Comparison of ENCODE assay signal across 8 mouse cellular contexts in the genomic region with DNA sequence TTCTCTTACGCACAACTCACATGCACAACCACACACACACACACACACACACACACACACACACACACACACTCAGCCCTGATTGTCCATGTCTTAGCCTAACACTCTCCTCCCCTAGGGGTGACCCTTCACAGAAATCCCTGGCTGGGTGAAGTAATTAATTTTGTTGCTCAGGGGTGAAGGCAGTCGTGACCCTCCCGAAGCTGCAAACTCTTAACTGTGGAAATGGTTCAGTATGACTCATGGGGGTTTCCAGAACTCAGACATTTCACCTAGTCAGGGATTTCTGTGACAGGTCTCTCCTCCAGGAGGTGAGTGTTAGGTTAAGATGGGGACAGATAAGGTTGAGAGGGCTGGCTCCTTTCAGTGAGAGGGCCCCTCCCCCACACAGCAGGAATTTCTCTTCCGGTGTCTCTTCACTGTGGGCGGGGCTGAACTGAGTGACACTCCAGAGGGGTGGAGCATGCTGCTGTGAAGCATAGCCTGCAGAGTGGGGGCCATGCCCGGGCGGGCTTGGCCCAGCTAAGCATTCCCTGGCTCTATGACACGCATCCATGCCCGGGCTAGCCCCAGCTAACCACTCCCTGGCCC. TPM values are rescaled to one million over a fixed set of nuclear protein-coding genes. Genes with fewer than 3 reads are reported as not detected.
DNase-seq lines count a peak whose midpoint lies in the region; ATAC-seq lines count a peak whose summit lies in the region.

No protein-coding gene starts in this region.

- no peak overlapping the region for H3K27ac ChIP-seq in intestine, embryonic 15.5 days
- no peak overlapping the region for H3K27ac ChIP-seq in midbrain, embryonic 12.5 days (replicated peaks)

- no peak overlapping the region for H3K9ac ChIP-seq in intestine, embryonic 15.5 days
- no peak overlapping the region for H3K9ac ChIP-seq in midbrain, embryonic 12.5 days (replicated peaks)

- H3K9me3 ChIP-seq in intestine, embryonic 15.5 days, result no peaks in the 10 kb centered on the region
- H3K9me3 ChIP-seq in midbrain, embryonic 12.5 days, result no peaks in the 10 kb centered on the region

- H3K4me2 ChIP-seq in intestine, embryonic 15.5 days (replicated peaks), result peak overlapping the region; percentile 30
- H3K4me2 ChIP-seq in midbrain, embryonic 12.5 days (replicated peaks), result no peak overlapping the region

- H3K27me3 ChIP-seq in intestine, embryonic 15.5 days (replicated peaks), result no peaks in the 10 kb centered on the region
- no peaks in the 10 kb centered on the region for H3K27me3 ChIP-seq in midbrain, embryonic 12.5 days

- H3K36me3 ChIP-seq in intestine, embryonic 15.5 days, result no peaks in the 10 kb centered on the region
- no peaks in the 10 kb centered on the region for H3K36me3 ChIP-seq in midbrain, embryonic 12.5 days

- no peak overlapping the region for H3K4me3 ChIP-seq in intestine, embryonic 15.5 days (replicated peaks)
- no peak overlapping the region for H3K4me3 ChIP-seq in midbrain, embryonic 12.5 days

- WGBS in intestine, embryonic 15.5 days, result 31% methylated on average over 9 of the region's 9 CpGs
- WGBS in midbrain, embryonic 12.5 days, result 34% methylated on average over 9 of the region's 9 CpGs

- peak; percentile 7 to 10 for DNase-seq in kidney, adult 8-10 months
- DNase-seq in kidney, adult 9 months, result no peak
- DNase-seq in cerebellum, postnatal 14 days, result no peak
- DNase-seq in gastrocnemius, postnatal 4 days (ENCODE audit: low spot score in 2 of 2), result no peak

- 0 out of 2 replicates have a peak, but pooled peaks cover 8% of the 10 kb centered on the region for H3K4me1 ChIP-seq in intestine, embryonic 15.5 days (replicated peaks)
- no peaks in the 10 kb centered on the region; the same call in 1 of the 2 replicates for H3K4me1 ChIP-seq in midbrain, embryonic 12.5 days

- peak; percentile 74 for ATAC-seq in activated CD4-positive, CD25-positive, alpha-beta regulatory T cell, adult 4 months
- peak; percentile 86 for ATAC-seq in intestine, embryonic 15.5 days
- ATAC-seq in midbrain, embryonic 12.5 days (ENCODE audit: low FRiP score, low read depth), result peak; percentile 66
- no peak for ATAC-seq in megakaryocyte progenitor cell, adult 5-6 weeks (replicated peaks; ENCODE audit: poor library complexity)

RNA-seq across cellular contexts. Expression of gene Mettl24, which starts 30.0 kb away (rescaled TPM):
- polyA plus RNA-seq in activated CD4-positive, CD25-positive, alpha-beta regulatory T cell, adult 4 months (2017; shearing (Covaris generic)), result not detected
- polyA plus RNA-seq in intestine, embryonic 15.5 days (2015; fragmentation: Nextera tagmentation; extraction: Ambion mirVana), result 4.2 and 4.3 TPM in 2 replicates
- 0.91 and 1.0 TPM in 2 replicates for polyA plus RNA-seq in midbrain, embryonic 12.5 days (2016; fragmentation: Nextera tagmentation; extraction: Ambion mirVana)
- total RNA-seq in gastrocnemius, postnatal 4 days (2021), result 1 to 10 TPM; 1.1 to 1.3 TPM
- total RNA-seq in megakaryocyte progenitor cell, adult 5-6 weeks (2015), result not detected in 2 replicates
- total RNA-seq in megakaryocyte progenitor cell, adult 5-6 weeks (2017), result not detected in 2 replicates

Comparison
In these comparisons a context has a peak if more than half of its experiments do, and no peak if none do; other contexts are left out.
1. DNase-seq: peak in kidney, adult 8-10 months (2 of 2); none in kidney, adult 9 months (single experiment), cerebellum, postnatal 14 days (0 of 2) and gastrocnemius, postnatal 4 days (0 of 2).